Mouse (Mus musculus) left cerebral cortex, adult 9 months (tissue): Measurements from ENCODE around the gene Ash1l.

Experiments
- DNase-seq, 2 experiments: peaks; one replicate each; pipeline ENCODE4 v3.0.0; 2022; ENCODE audit warnings: low spot score in 2 of 2

Ash1l gene

DNA sequence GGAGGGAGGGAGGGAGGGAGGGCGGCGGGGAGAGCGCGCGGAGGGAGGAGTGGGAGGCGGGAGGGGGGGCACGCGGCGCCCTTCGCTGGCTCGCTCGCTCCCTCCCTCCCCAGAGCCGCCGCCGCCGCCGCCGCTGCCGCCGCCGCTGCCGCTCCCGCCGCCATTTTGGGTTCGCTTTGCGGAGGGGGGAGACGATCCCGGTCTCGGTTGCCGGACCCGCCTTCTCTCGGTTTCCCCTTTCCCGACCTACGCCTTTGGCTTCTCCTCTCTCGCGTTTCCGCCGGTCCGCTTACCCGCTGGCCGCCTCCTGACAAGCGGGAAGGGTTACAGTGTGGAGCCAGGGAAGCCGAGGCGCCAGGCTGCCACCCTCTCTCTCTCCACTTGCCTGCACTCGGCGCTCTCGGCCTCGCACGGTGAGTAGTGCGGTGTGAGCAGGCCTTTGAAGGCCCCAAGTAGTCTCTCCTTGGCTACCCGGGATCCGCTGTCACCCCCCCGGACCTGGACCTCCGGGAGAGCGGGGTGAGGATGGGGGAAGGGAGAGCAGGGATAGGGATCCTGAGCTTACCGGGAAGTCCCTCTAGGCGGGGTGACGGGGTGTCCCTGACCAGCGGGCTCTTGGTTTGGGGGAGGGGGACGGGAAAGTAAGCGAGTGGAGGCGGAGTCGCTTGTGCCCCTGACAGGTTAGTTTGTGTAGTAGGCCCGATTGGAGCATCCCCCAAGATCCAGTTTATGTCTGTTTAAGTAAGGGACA is at the start of gene Ash1l, which contains the start of gene Dap3:
Gene Ash1l (plus strand): TSS at position 47 of the 751 bp plus-strand sequence.
Gene Dap3 (minus strand): TSS at position 606 of the 751 bp plus-strand sequence.
- peak; percentile 33 to 73 for DNase-seq

DNA sequence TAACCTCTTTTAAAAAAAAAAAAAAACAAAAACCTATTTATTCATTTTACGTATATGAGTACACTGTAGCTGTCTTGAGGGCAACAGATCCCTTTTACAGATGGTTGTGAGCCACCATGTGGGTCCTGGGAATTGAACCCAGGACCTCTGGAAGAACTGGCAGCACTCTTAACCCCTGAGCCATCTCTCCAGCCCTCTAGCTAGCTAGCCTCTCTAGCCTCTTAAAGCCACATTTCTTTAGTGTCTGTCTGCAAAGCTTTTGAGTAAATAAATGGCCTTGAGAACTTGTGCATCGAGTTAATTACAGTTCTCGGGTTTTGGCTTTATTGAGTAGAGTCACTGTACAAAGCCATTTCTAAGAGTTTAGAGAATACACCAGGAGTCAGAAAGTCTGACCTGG is 45.6 kb upstream of the Ash1l start:
- no peak for DNase-seq

DNA sequence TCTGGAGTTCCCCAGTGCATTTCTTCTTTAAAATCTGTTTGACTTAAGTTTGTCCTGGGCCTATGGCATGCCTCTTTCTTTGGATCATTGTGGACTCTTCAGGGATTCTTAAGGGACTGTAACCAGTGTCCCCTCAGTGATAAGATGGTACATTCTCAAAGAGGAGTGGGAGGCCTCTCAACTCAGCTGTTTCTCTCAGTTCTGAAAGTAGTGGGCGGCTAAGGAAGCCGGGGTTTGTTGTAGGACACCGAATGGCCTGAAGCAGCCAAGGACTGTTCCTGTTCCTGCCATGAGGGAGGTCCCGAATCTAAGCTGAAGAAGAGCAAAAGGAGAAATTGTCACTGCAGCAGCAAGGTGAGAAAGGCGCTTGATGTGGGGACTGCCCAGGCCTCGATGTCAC is 45.2 kb upstream of the Ash1l start:
- no peak for DNase-seq

DNA sequence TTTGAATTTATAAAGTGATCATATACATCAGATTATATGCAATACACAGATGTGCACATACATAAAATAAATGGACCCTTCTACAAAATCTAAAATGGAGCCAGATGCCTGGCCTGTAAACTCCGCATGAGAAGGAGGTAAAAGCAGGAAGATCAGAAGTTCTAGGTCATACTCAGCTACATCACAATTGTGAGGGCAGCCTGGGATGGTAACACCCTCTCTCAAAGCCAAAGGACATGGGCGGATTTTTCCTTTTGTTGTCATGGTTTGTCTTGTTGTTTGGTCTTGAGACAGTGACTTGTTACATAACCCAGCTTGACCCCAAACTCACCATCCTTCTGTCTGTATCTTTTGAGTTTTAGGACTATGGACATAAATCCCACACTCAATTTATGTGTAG is 44.7 kb upstream of the Ash1l start:
- DNase-seq, result no peak

DNA sequence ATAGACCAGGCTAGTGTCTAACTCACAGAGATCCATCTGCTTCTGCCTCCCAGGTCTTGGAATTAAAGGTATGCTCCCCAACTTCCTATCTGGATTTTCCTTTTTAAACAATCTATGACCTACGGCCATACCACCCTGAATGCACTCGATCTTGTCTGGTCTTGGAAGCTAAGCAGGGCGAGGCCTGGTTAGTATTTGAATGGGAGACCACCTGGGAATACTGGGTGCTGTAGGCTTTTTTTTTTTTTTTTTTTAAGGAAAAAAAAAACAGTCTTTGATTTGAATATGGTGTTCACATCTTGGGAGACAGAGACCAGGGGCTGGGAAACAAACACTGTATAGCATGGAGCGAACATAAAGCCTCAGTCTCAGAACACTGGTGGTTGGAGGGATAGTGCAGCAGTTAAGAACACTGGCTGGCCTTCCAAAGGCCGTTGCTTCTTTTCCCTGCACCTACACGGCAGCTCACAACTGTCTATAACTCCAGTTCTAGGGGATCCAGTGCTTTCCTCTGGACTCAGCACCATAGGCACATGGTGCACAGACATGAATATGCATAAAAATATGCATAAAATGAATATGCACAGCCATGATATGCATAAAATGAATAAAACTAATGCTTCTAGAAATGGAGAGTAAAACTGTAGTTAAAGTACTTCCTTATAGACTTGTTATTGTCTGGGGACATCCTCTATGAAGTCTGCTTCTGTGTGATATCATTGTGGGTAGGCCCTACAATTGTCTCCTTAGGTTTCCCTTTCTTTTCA is 43.8 kb upstream of the Ash1l start:
- no peak for DNase-seq

DNA sequence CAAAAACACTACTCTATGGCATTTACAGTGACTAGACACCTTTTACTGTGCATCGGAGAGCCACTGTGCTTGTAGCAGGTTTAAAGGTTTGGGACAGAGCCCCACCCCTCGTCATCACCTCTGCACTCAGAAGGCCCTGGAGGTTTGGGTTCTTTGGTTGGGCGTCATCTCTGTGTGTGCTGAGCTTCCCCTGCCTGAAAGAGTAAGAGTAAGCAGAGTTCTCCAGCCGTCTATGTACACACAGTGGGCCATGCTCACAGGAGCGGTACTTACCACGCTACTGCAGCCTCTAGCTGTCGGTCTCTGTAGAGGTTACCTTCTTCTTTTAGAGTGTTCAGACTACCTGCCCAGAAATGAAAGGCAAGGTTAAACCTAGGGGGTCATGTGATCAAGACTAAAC is 37.8 kb upstream of the Ash1l start:
- no peak for DNase-seq

DNA sequence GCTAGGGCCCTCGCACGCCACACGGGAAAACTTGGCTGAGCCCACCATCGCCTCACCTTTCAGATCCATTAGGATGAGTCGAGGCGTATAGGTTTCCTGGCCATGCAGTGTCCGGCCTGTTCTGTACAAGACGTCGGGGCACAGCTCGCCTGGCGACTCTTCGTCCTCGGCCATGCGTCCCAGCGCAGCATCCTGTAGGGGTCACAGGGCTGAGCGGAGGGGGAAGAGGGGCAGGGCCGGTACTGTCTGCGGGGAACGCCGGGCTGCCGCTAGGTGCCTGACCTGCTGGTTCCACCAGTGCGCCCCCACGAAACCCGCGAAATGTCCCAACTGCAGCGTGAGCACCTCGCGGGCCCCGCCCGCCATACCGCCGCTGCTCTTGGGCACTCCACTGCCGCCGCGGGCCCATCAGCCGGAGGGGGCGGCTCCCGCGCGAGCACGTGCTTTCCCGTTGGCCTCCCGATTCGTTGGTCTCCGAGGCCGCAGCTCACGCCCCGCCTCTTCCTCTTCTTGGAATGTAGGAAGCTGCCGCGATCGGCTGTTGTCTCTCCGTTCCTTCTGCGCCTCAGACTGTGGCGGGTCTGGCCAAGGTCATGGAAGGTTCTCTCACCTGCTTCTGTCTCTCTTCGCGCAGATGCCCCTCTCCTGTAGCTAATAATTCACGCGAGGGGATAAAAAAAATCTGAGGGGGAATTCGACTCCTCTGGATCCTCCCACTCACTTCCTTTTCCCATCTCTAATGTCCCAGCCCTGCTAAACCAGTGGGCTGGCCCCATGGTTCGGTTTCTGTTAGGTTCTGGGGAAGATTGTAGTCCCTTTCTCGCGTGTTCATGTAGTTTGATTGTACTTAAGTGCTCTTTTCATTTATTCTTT is 36.7 kb upstream of the Ash1l start, which contains the start of gene Msto1:
Gene Msto1 (minus strand): TSS at position 489 of the 873 bp plus-strand sequence.
- peak; percentile 79 to 92 for DNase-seq

DNA sequence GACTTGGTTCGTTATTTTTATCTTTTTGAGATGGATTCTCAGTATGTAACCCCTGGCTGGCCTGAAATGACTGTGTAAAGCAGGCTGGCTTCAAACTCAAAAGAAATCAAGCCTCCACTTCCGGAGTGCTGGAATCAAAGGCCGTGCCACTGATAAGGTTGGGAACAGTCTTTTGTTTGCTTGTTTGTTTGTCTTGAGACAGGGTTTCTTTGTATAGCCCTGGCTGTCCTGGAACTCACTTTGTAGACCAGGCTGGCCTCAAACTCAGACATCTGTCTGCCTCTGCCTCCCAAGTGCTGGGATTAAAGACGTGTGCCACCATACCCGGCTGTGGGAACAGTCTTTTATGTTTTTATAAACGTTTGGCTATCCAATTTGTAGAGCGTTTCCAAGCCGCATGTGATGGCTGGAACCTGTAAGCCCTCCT is 36.0 kb upstream of the Ash1l start:
- no peak for DNase-seq

DNA sequence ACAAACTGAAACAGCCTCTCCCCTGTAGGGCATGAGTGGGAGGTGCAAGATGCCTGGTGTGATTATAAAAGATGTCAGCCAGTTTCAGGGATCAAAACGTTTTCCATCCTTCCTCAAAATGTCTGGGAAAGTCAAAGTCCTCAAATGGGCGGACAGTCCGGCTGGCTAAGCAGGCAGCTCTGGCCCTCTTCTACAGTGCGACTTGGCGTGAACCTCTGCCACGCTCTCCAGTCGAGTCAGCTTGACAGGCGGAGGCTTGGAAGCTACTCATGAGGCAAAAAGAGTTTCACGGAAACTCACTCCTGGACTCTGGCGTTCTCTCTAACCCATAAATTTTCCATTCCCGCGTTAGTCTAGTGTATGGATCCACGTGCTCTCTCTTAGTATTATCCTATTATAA is 31.4 kb upstream of the Ash1l start:
- no peak for DNase-seq

DNA sequence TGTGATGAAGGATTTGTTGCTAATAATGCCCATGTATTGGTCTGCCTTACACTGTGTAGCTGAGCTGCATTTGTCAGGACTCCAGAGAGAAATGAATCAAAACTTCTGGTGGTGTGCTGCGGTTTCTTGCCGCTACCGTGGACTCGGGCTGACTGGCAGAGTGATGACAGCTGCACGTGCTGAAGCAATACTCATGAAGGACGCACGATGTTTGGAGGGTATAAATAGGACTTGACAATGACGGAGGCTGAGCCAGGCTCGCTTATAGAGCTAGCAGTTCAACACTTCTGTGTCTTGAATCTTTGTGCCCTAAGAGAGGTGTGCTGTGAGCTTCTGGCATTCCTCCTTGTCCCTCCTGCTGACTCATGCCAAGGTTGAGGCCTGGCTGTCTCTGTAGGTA is 29.0 kb upstream of the Ash1l start:
- DNase-seq, result no peak

DNA sequence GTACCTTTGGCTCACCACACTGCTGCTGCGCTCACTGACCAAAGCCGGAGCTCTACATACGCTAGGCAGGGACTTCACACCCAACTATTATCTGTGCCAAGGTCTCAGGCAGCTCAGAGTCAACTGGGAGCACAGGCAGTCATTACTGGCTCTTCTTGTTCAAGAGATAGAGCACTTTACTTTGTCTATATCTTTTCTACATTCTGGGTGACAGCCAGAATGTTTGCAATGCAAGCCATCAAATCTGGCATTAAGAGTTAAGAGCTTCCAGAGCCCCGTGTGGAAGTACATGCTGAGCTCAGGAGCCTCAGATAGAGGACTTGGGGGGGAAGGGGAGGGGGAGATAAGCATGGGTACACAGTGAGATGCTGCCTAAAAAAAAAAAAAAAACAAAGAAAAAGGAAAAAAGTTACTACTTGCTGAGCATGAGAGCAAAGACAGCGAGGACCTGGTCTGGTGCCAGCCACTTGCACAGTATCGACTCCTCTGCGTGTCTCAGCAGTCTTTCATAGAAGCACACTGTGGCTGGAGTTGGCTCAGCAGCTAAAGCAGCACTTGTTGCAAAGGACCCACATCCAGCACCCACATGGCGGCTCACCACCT is 26.3 kb upstream of the Ash1l start:
- no peak for DNase-seq

DNA sequence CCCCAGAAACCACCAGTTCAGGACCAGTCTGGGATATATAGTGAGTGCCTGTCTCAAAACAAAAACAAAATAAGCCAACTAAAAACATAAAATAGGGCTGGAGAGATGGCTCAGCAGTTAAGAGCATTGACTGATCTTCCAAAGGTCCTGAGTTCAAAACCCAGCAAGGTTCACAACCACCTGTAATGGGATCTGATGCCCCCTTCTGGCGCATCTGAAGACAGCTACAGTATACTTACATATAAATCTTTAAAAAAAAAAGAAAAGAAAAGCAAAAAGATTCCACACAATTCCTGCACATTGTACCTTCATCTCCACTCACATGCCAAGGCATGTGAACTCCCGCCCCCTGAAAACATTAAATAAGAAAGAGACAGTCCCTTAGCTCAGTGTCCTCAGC is 24.8 kb upstream of the Ash1l start:
- no peak for DNase-seq

DNA sequence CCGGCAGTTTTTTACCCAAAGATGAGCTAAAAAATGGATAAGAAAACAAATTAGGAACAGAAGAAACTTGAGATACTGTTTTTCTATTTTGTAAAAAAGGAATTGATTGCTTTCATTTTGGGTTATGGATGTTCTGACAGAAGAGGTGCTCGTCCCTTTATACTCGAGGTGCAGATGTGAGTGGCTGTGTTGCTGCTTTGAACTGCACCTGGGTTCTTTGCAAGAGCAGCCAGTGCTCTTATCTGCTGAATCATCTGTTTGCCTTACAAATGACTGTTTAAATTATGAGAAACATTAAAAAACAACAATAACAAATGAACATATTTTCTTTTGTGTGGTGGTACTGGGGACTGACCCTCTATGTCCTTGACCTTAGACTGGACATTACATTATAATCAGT is 20.9 kb upstream of the Ash1l start:
- DNase-seq, result no peak

DNA sequence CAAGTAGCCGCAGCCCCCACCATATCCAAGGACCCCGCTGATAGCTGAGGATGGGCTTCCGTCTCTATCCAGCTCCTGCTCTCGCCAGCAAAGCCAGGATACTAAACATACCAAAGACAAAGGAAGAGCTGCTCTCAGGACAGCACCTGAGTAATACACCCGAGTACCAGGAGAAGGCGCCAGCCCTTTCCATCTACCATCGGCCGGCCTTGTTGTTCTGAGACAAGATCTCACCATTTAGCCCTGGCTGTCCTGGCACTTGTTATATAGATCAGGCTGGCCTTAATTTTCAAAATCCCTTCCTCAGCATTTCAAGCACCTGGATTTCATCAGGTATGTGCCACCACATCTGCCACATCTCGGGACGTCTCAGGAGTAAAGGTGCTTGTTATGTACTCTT is 11.4 kb upstream of the Ash1l start:
- no peak for DNase-seq

DNA sequence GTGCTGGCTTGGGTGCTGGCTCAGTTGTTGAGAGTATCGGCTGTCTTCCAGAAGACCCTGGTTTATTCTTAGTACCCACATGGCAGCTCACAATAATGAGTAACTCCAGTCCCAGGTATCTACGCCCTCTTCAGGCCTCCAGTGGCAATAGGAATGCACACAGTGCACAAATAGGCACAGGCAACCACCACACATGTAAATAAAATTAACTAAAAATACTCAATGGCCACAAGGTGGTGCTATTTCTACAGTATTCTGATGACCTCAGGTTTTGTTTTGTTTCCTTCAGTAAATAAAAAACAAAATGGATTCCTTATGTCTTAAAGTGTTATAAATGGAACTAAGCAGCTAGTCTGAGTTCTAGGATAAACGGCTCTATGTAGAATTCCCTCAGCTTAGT is 10.7 kb upstream of the Ash1l start:
- DNase-seq, result no peak

DNA sequence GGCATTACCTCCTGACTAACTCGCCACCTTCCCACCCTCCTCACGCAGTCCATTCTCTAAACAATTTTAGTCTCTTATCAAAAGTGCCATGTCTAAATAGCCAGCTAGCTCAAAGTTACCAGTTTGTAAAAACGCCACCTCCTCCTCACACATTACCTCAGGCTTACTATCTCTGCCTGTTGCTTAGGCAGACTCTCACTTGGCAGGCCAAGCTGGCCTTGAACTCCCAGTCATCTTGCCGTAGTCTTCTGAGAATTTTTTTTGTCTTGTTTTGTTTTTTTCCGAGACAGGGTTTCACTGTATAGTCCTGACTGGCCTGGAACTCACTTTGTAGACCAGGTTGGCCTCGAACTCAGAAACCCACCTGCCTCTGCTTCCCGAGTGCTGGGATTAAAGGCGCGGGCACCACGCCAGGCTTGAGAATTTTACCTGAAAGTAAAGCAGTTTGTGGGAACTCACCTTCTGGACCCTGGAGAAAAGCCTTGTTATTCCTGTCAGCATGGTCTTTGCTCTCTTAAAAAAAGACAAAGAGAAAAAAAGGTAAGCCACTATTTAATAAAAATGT is 8.0 kb upstream of the Ash1l start:
- no peak for DNase-seq

DNA sequence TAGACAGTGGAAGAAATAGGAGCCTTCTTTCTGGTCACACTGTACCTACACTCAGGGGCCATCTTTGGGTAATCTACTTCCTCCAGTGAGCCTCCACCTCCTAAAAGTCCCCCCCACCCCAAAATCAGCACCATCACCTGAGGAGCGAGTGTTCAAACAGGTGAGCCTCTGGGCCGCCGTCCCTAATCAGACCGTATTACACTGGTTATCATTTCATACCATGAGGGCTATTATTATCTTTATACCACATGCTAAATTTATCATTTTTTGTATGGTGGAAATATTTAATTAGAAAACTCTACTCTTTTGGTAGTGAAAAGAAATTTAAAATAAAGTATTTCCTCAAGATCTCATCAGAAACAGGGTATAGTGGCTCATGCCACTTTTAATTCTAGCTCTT is 6.3 kb upstream of the Ash1l start:
- DNase-seq, result no peak

DNA sequence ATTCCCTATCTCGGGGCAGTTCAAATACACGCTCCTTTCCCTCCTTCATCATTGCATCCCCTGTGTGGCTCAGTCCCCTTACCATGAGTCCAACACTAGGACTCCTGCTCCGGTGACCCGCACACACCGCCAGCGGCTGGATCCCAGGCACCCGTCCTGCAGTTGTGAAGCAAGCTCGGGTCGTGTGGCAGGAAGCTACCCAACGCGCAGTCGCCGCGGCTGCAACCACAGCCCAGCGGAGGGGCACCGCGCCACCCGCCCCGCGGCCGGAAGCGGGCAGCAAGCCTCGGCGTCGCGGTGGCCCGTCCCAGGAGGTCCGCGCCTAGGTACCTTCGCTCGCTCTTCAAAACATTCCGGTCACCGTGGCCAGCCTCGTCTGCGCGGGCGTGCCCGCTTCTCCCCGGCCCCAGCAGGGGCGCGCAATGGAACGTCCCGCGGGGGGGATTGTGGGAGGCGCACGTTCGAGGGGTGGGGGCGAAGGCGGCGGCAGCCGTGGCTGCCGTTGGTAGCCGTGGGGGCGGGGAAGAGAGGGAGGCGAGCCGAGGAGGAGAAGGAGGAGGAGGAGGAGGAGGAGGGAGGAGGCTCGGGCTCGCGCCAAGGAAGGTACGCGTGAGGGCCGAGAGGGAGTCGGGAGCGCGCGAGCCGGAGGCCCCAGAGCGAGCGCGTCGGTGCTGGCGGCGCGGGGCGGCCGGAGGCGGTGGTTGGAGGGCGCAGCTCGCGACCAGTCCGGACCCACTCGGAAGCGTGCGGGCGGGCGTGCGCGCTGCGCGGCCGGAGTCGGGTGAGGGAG is 441 bp upstream of the Ash1l start:
- peak; percentile 54 to 78 for DNase-seq

DNA sequence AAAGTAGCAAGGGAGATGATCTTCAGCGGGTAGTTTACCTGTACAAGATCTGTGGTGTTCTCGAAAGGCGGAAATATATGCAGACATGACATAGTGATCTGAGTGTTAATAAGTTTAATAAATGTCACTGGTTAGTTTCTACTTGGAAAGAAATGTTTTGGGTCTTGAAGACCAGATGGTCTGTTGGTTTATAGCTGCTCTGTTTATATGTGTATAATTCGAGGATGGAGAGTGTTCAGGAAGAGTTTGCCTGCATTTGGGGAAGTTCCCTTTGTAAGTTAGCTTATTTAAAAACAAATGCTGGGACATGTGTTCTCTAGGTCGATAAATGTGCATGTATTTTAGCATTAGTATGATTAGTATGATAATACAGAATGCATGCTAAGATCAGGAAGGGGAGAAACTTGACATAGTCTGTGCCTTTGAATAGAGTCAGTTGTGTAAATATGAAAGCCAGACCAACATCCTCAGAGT is 942 bp downstream of the Ash1l start:
- no peak for DNase-seq

DNA sequence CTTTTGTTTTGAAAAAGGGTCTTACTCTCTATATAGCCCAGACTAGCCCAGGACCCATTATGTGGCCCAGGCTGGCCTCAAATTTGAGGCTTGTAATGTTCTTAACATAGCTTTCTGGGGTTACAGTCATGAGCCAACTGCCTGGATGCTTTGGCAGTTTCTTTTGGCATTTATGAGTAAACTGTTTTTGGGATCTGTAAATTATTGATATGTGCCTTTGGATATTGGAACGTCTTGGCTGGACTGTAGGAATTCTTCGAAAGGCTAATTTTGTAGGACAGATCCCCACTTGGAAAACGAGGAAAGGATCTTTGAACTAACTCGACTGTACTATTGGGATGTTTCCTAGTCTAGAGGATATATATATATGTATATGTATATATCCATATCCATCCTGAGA is 2.8 kb downstream of the Ash1l start:
- DNase-seq, result no peak
